Mouse (Mus musculus) testis, adult 2 months (tissue): Measurements from ENCODE around the gene Txlng.

ENCODE experiments used
- CTCF ChIP-seq: fragments of 200-500 bp; IDR thresholded peaks from 2 replicates; pipeline ENCODE4 v1.5.1; 2012; ENCODE audit warnings: low read depth, mild to moderate bottlenecking, inconsistent platforms, low read length, moderate library complexity; ENCODE audit not compliant: control insufficient read depth, insufficient read depth, insufficient replicate concordance
- POLR2A ChIP-seq: fragments of 200-500 bp; IDR thresholded peaks from 2 replicates; pipeline ENCODE4 v1.6.1; 2012; ENCODE audit warnings: low read depth, mild to moderate bottlenecking, inconsistent platforms, low read length, moderate library complexity; ENCODE audit not compliant: control insufficient read depth

DNA sequence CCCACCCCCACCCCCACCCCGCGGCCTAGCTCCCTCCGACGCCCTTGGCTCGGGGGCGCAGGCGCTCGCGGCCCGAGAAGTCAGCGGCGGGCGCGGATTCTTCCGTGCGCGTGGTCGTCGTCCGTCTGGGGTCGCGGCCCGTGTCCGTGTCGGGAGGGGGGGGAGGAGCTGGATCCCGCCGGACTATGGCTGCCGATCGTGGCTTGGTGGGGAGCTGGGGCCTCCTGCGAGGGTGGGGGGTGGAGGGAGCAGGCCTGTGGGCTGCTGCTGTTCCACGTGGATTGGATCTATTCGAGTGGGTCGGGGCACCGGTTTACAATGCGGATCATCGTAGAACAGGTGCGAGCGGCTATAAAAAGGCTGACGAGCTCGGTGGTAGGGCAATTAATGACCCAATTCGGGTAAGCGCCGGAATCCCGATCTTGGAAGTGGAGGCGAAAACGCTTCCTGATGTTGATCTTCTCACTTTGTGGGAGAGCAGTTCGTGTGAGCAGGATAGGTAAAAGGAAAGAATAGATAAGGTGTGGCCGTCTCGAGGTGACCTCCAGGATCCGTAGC, 68.2 kb downstream of the Txlng start:
- TF ChIP-seq CTCF, result no peak
- TF ChIP-seq POLR2A, result no peak
